Mouse (Mus musculus) stomach, embryonic 15.5 days (tissue): ENCODE measurements around the gene Nfam1. TPM values are rescaled to one million over a fixed set of nuclear protein-coding genes. Genes with fewer than 3 reads are reported as not detected.

ENCODE experiments used
- ATAC-seq: fragments of 200-750 bp; cut with Nextera tagmentation; 2 replicates; pipeline ENCODE4 v1.8.0; 2017; ENCODE audit warnings: low read depth, moderate number of reproducible peaks, moderate TSS enrichment; ENCODE audit not compliant: insufficient read depth, low FRiP score
- H3K27ac ChIP-seq: fragments of 300-500 bp; sonication (generic); 2 replicates; pipeline ENCODE4 v1.5.1; 2015; ENCODE audit warnings: mild to moderate bottlenecking, inconsistent platforms
- H3K27me3 ChIP-seq: fragments of 300-500 bp; sonication (generic); replicated peaks from 2 replicates; pipeline ENCODE4 v1.6.1; 2015; ENCODE audit warnings: inconsistent platforms
- H3K36me3 ChIP-seq: fragments of 300-500 bp; sonication (generic); 2 replicates; pipeline ENCODE4 v1.6.1; 2015; ENCODE audit warnings: inconsistent platforms
- H3K4me1 ChIP-seq: fragments of 300-500 bp; sonication (generic); 2 replicates; pipeline ENCODE4 v1.6.1; 2015; ENCODE audit warnings: inconsistent platforms
- H3K4me2 ChIP-seq: fragments of 300-500 bp; sonication (generic); 2 replicates; pipeline ENCODE4 v1.6.1; 2015; ENCODE audit warnings: mild to moderate bottlenecking, inconsistent platforms
- H3K4me3 ChIP-seq: fragments of 300-500 bp; sonication (generic); replicated peaks from 2 replicates; pipeline ENCODE4 v1.5.1; 2015; ENCODE audit warnings: inconsistent platforms
- H3K9ac ChIP-seq: fragments of 300-500 bp; sonication (generic); 2 replicates; pipeline ENCODE4 v1.6.1; 2015; ENCODE audit warnings: inconsistent platforms
- H3K9me3 ChIP-seq: fragments of 300-500 bp; sonication (generic); 2 replicates; pipeline ENCODE4 v1.6.1; 2016; ENCODE audit warnings: inconsistent platforms
- WGBS: fragments of 180-500 bp; shearing (Covaris S2); methylation state at CpG from one replicate; pipeline ENCODE4 v1.1.7; 2015; 5-methylcytosine and 5-hydroxymethylcytosine counted together
- polyA plus RNA-seq: library from polyadenylated mRNA; unstranded; fragments of >200 nt; fragmentation: Nextera tagmentation; extraction: Ambion mirVana; gene quantifications from 2 replicates; pipeline ENCODE4 v1.2.1, GENCODE M21; 2015

The Nfam1 gene
- polyA plus RNA-seq, 1 experiment from 2014 or later = 5.9 TPM

GRCm38 (mm10) chr15:82987014-82987731, 45.9 kb downstream of the Nfam1 start:
- no peak for ATAC-seq
- Histone ChIP-seq H3K9me3 (no peaks in the 10 kb centered on the region), H3K9ac (peak overlapping the region; percentile 10; the same call in 1 of the 2 replicates), H3K27ac (no peak overlapping the region), H3K4me1 (peaks cover 30% of the 10 kb centered on the region), H3K4me2 (peak overlapping the region; percentile 96), H3K27me3 (0 out of 2 replicates have a peak, but pooled peaks cover 10% of the 10 kb centered on the region), H3K4me3 (peak overlapping the region; percentile 48), H3K36me3 (no peaks in the 10 kb centered on the region)
- WGBS = 2% methylated on average over 38 of the region's 38 CpGs

- H3K4me2 ChIP-seq = no peak overlapping the region
- no peak overlapping the region for H3K4me3 ChIP-seq
- H3K4me1 ChIP-seq = peaks cover 36% of the 10 kb centered on the region
- 0 out of 2 replicates have a peak, but pooled peaks cover 10% of the 10 kb centered on the region for H3K27me3 ChIP-seq
- no peaks in the 10 kb centered on the region for H3K36me3 ChIP-seq
- H3K27ac ChIP-seq = no peak overlapping the region
- 63% methylated on average over 7 of the region's 7 CpGs for WGBS
- no peak for ATAC-seq
- H3K9me3 ChIP-seq = no peaks in the 10 kb centered on the region
- no peak overlapping the region for H3K9ac ChIP-seq
Measured at GRCm38 (mm10) chr15:82984574-82984973, 48.5 kb downstream of the Nfam1 start.

GRCm38 (mm10) chr15:82984097-82984496, 49.0 kb downstream of the Nfam1 start:
- Histone ChIP-seq H3K27ac (no peak overlapping the region), H3K9me3 (no peaks in the 10 kb centered on the region), H3K4me2 (peak overlapping the region; percentile 42; the same call in 1 of the 2 replicates), H3K4me1 (peaks cover 36% of the 10 kb centered on the region), H3K9ac (no peak overlapping the region), H3K36me3 (no peaks in the 10 kb centered on the region), H3K27me3 (0 out of 2 replicates have a peak, but pooled peaks cover 10% of the 10 kb centered on the region), H3K4me3 (no peak overlapping the region)
- 55% methylated on average over 4 of the region's 4 CpGs for WGBS
- no peak for ATAC-seq

- ATAC-seq = no peak
Measured at GRCm38 (mm10) chr15:82983416-82984026, 49.6 kb downstream of the Nfam1 start.

GRCm38 (mm10) chr15:82982724-82983415, 50.2 kb downstream of the Nfam1 start:
- Histone ChIP-seq H3K27ac (peak overlapping the region; percentile 68), H3K4me3 (no peak overlapping the region)

More at GRCm38 (mm10) chr15:82983416-82984026, 49.6 kb downstream of the Nfam1 start:
- H3K27me3 ChIP-seq = 0 out of 2 replicates have a peak, but pooled peaks cover 10% of the 10 kb centered on the region
- H3K4me3 ChIP-seq = no peak overlapping the region
- no peaks in the 10 kb centered on the region for H3K36me3 ChIP-seq
- peak overlapping the region; percentile 42 for H3K4me2 ChIP-seq
- no peak overlapping the region for H3K9ac ChIP-seq
- H3K9me3 ChIP-seq = no peaks in the 10 kb centered on the region
- H3K4me1 ChIP-seq = peaks cover 36% of the 10 kb centered on the region
- 15% methylated on average over 9 of the region's 9 CpGs for WGBS
- peak overlapping the region; percentile 68 for H3K27ac ChIP-seq

GRCm38 (mm10) chr15:82981676-82982520, 51.2 kb downstream of the Nfam1 start:
- H3K9ac ChIP-seq = no peak overlapping the region
- H3K4me2 ChIP-seq = no peak overlapping the region
- ATAC-seq = no peak
- H3K4me1 ChIP-seq = peaks cover 27% of the 10 kb centered on the region
- H3K36me3 ChIP-seq = no peaks in the 10 kb centered on the region
- H3K27me3 ChIP-seq = 0 out of 2 replicates have a peak, but pooled peaks cover 6% of the 10 kb centered on the region
- 40% methylated on average over 15 of the region's 15 CpGs for WGBS
- no peaks in the 10 kb centered on the region for H3K9me3 ChIP-seq
- no peak overlapping the region for H3K4me3 ChIP-seq
- no peak overlapping the region for H3K27ac ChIP-seq

More at GRCm38 (mm10) chr15:82982724-82983415, 50.2 kb downstream of the Nfam1 start:
- peaks cover 32% of the 10 kb centered on the region for H3K4me1 ChIP-seq
- no peak for ATAC-seq
- no peaks in the 10 kb centered on the region for H3K9me3 ChIP-seq
- peak overlapping the region; percentile 42 for H3K4me2 ChIP-seq
- no peaks in the 10 kb centered on the region for H3K36me3 ChIP-seq
- no peak overlapping the region for H3K9ac ChIP-seq
- H3K27me3 ChIP-seq = 0 out of 2 replicates have a peak, but pooled peaks cover 10% of the 10 kb centered on the region
- WGBS = 10% methylated on average over 18 of the region's 18 CpGs

- ATAC-seq = no peak
- H3K36me3 ChIP-seq = no peaks in the 10 kb centered on the region
- no peak overlapping the region for H3K27ac ChIP-seq
- peaks cover 24% of the 10 kb centered on the region for H3K4me1 ChIP-seq
- WGBS = 91% methylated on average over 1 of the region's 1 CpGs
- no peak overlapping the region for H3K9ac ChIP-seq
- no peaks in the 10 kb centered on the region for H3K27me3 ChIP-seq
- no peak overlapping the region for H3K4me3 ChIP-seq
- no peak overlapping the region for H3K4me2 ChIP-seq
- H3K9me3 ChIP-seq = no peaks in the 10 kb centered on the region
Measured at GRCm38 (mm10) chr15:82979531-82979930, 53.6 kb downstream of the Nfam1 start.

GRCm38 (mm10) chr15:82974471-82974870, 58.6 kb downstream of the Nfam1 start:
- Histone ChIP-seq H3K27me3 (no peaks in the 10 kb centered on the region), H3K9ac (no peak overlapping the region), H3K27ac (no peak overlapping the region), H3K36me3 (no peaks in the 10 kb centered on the region), H3K4me2 (no peak overlapping the region), H3K4me1 (peaks cover 4% of the 10 kb centered on the region; the same call in 1 of the 2 replicates), H3K9me3 (no peaks in the 10 kb centered on the region), H3K4me3 (no peak overlapping the region)
- WGBS = 62% methylated on average over 1 of the region's 1 CpGs
- no peak for ATAC-seq

GRCm38 (mm10) chr15:82969206-82969721, 63.8 kb downstream of the Nfam1 start:
- no peak overlapping the region for H3K4me3 ChIP-seq
- no peaks in the 10 kb centered on the region for H3K9me3 ChIP-seq
- 18% methylated on average over 6 of the region's 6 CpGs for WGBS
- H3K9ac ChIP-seq = no peak overlapping the region
- 0 out of 2 replicates have a peak, but pooled peaks cover 4% of the 10 kb centered on the region for H3K27me3 ChIP-seq
- H3K4me1 ChIP-seq = peaks cover 21% of the 10 kb centered on the region; the same call in 1 of the 2 replicates
- no peak overlapping the region for H3K4me2 ChIP-seq
- no peaks in the 10 kb centered on the region for H3K36me3 ChIP-seq
- H3K27ac ChIP-seq = peak overlapping the region; percentile 36; the same call in 1 of the 2 replicates
- no peak for ATAC-seq

- H3K27ac ChIP-seq = peak overlapping the region; percentile 36; the same call in 1 of the 2 replicates
- no peak; the same call in 1 of the 2 replicates for ATAC-seq
- WGBS = 5% methylated on average over 21 of the region's 22 CpGs
- no peak overlapping the region; the same call in 1 of the 2 replicates for H3K9ac ChIP-seq
- peaks cover 21% of the 10 kb centered on the region; the same call in 1 of the 2 replicates for H3K4me1 ChIP-seq
- 0 out of 2 replicates have a peak overlapping the region, but pooled peaks have one; percentile 12 for H3K4me3 ChIP-seq
- H3K36me3 ChIP-seq = no peaks in the 10 kb centered on the region
- peak overlapping the region; percentile 47 for H3K4me2 ChIP-seq
- 0 out of 2 replicates have a peak, but pooled peaks cover 4% of the 10 kb centered on the region for H3K27me3 ChIP-seq
- H3K9me3 ChIP-seq = no peaks in the 10 kb centered on the region
Measured at GRCm38 (mm10) chr15:82968449-82968848, 64.7 kb downstream of the Nfam1 start.
